Mouse (Mus musculus): ENCODE data around the gene Sspn. TPM values are rescaled to one million over a fixed set of nuclear protein-coding genes. Genes with fewer than 3 reads are reported as not detected.

The Sspn gene
- polyA plus RNA-seq, 1 experiment from 2014 or later = 3.6 TPM

DNA sequence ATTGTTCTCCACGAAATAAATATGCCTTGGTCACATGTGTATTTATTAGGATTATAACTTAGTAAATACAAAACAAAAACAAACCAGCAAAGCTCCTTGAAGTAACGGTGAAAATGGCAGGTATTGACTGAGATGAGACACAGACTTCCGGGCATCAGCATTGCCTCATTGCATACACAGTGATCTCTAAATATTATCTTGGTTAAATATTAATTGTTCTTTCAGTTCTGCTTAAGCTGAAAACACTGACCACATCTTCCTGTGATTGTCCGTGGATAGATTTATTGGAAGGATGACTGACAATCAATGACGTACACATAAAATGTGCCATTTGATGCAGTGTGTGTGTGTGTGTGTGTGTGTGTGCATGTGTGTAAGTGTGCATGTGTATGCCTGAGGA lies 13.2 kb upstream of the Sspn start:
- Histone ChIP-seq H3K4me2 (replicated peaks; ENCODE audit: low read depth) (no peak overlapping the region), H3K27me3 (replicated peaks; ENCODE audit: control insufficient read depth, insufficient read depth, low read length) (no peaks in the 10 kb centered on the region), H3K4me1 (replicated peaks; ENCODE audit: control insufficient read depth, insufficient read depth, low read length) (no peaks in the 10 kb centered on the region), H3K4me3 (ENCODE audit: low read depth, low read length) (no peak overlapping the region), H3K36me3 (ENCODE audit: control insufficient read depth, insufficient read depth) (no peaks in the 10 kb centered on the region), H3K9ac (ENCODE audit: low read depth, low read length) (no peak overlapping the region), H3K9me3 (ENCODE audit: control insufficient read depth) (no peaks in the 10 kb centered on the region), H3K27ac (ENCODE audit: low read depth, low read length) (no peak overlapping the region)
- TF ChIP-seq CTCF (IDR thresholded peaks at IDR 0.05; ENCODE audit: low read depth) = no peak
- WGBS = 46% methylated on average over 5 of the region's 5 CpGs
- ATAC-seq = no peak

DNA sequence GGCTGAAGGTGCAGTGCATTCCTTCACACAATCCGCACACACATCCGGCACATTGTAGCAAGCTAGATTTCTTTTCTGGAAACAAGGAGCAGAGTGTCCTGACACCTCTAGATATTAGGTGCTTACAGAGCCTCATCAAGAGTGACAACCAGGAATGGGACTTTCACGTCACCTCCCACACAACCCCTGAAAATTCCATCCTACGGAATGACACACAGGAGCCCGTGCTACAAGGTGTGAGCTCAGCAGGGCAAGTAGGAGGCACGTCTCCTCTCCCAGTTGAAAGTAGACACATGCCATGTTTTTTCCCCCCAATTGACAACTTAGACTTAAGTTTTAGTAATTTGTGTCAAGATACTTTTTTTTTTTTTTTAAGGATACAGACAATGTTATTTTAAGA lies 7.8 kb upstream of the Sspn start:
- Histone ChIP-seq H3K9me3 (ENCODE audit: control insufficient read depth) (no peaks in the 10 kb centered on the region), H3K4me1 (replicated peaks; ENCODE audit: control insufficient read depth, insufficient read depth, low read length) (no peaks in the 10 kb centered on the region), H3K36me3 (ENCODE audit: control insufficient read depth, insufficient read depth) (no peaks in the 10 kb centered on the region), H3K9ac (ENCODE audit: low read depth, low read length) (no peak overlapping the region), H3K4me2 (replicated peaks; ENCODE audit: low read depth) (no peak overlapping the region), H3K4me3 (ENCODE audit: low read depth, low read length) (no peak overlapping the region), H3K27me3 (replicated peaks; ENCODE audit: control insufficient read depth, insufficient read depth, low read length) (no peaks in the 10 kb centered on the region), H3K27ac (ENCODE audit: low read depth, low read length) (no peak overlapping the region)
- no peak for TF ChIP-seq CTCF (IDR thresholded peaks at IDR 0.05; ENCODE audit: low read depth)
- ATAC-seq = no peak
- WGBS = 85% methylated on average over 6 of the region's 6 CpGs

DNA sequence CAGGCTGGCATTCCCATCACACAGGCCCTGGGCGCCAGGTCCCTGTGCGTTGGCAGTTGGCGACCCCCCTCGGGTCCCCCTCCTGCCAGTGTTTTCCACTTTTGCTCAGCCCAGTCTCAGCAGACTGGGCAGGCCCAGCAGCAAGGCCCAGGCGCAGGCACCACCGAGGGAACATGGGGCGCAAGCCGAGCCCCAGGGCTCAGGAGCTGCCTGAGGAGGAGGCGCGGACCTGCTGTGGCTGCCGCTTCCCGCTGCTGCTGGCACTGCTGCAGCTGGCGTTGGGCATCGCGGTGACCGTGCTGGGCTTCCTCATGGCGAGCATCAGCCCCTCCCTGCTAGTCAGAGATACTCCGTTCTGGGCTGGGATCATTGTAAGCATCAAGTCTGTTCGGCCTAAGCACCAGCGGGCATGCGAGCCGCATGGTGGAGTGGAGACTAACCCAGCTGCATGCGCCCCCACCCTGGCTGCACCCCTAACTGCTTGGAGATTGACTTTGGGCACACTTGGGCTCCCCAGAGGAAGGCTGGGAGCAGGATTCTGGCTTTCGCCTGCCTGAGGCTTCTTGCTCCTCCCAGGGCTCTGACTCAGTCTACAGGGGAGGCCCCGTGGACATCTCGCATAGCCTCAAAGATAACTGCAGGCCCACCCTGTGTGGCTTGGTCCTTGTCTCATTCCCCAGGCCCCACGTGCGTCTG lies 2.7 kb downstream of the Sspn start:
- H3K4me1 ChIP-seq (replicated peaks; ENCODE audit: control insufficient read depth, insufficient read depth, low read length) = no peaks in the 10 kb centered on the region
- WGBS = 13% methylated on average over 27 of the region's 28 CpGs
- no peak for TF ChIP-seq CTCF (IDR thresholded peaks at IDR 0.05; ENCODE audit: low read depth)
- H3K9me3 ChIP-seq (ENCODE audit: control insufficient read depth) = no peaks in the 10 kb centered on the region
- ATAC-seq = peak; percentile 36
- H3K36me3 ChIP-seq (ENCODE audit: control insufficient read depth, insufficient read depth) = no peaks in the 10 kb centered on the region
- 0 out of 2 replicates have a peak overlapping the region, but pooled peaks have one; percentile 23 for H3K27ac ChIP-seq (ENCODE audit: low read depth, low read length)
- H3K9ac ChIP-seq (ENCODE audit: low read depth, low read length) = peak overlapping the region; percentile 55
- peak overlapping the region; percentile 61 for H3K4me2 ChIP-seq (replicated peaks; ENCODE audit: low read depth)
- H3K27me3 ChIP-seq (replicated peaks; ENCODE audit: control insufficient read depth, insufficient read depth, low read length) = no peaks in the 10 kb centered on the region
- H3K4me3 ChIP-seq (ENCODE audit: low read depth, low read length) = peak overlapping the region; percentile 31

DNA sequence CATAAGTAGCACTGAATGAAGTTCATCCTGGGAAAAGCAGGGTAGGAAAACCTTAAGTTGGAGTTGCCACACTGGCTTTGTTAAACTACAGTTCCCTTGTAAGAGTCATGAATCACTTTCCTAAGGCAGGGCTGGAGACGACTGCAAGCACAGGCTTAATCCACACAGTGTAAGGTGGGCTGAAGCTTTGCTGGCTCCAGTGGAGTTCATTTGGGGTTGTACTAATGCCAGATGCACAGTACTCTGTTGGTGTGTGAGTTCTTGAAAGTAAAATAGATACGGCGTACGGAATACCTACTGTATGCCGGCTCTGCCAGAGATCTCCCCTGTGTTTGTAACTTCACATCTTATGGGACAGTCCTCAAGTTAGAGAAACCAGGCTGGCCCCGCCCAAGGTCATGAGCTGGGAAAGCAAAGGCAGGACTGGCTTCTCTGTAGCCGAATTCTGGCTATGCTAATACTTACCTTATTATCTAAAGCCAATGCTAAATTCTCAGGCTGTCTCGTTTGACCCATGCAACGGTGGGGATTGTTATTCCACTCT lies 3.3 kb downstream of the Sspn start:
- Histone ChIP-seq H3K4me1 (replicated peaks; ENCODE audit: control insufficient read depth, insufficient read depth, low read length) (no peaks in the 10 kb centered on the region), H3K36me3 (ENCODE audit: control insufficient read depth, insufficient read depth) (no peaks in the 10 kb centered on the region), H3K27ac (ENCODE audit: low read depth, low read length) (0 out of 2 replicates have a peak overlapping the region, but pooled peaks have one; percentile 23), H3K27me3 (replicated peaks; ENCODE audit: control insufficient read depth, insufficient read depth, low read length) (no peaks in the 10 kb centered on the region), H3K4me2 (replicated peaks; ENCODE audit: low read depth) (peak overlapping the region; percentile 61; the same call in 1 of the 2 replicates), H3K9me3 (ENCODE audit: control insufficient read depth) (no peaks in the 10 kb centered on the region), H3K4me3 (ENCODE audit: low read depth, low read length) (no peak overlapping the region), H3K9ac (ENCODE audit: low read depth, low read length) (peak overlapping the region; percentile 55; the same call in 1 of the 2 replicates)
- TF ChIP-seq CTCF (IDR thresholded peaks at IDR 0.05; ENCODE audit: low read depth) = no peak
- WGBS = 63% methylated on average over 9 of the region's 9 CpGs
- no peak for ATAC-seq

DNA sequence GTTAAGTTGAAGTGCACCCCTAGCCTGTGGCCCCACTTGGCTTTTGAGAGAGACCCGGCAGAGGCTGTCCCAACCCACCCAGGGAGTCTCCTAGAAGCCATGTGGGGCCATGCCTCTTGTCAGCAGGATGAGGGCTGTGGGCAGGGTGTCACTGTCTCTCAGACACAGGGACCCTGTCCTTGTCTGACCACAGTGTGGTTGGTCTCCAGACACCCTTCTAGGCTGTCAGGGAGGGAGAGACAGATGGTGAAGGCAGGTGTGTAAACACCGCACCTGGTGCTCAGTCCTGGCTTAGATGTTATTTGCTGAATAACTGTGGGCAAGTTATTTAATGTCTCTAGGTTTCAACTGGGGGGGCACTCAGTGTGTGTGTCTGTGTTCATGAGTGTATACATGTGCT lies 4.5 kb downstream of the Sspn start:
- Histone ChIP-seq H3K27me3 (replicated peaks; ENCODE audit: control insufficient read depth, insufficient read depth, low read length) (no peaks in the 10 kb centered on the region), H3K9ac (ENCODE audit: low read depth, low read length) (no peak overlapping the region), H3K36me3 (ENCODE audit: control insufficient read depth, insufficient read depth) (no peaks in the 10 kb centered on the region), H3K4me2 (replicated peaks; ENCODE audit: low read depth) (no peak overlapping the region), H3K4me1 (replicated peaks; ENCODE audit: control insufficient read depth, insufficient read depth, low read length) (no peaks in the 10 kb centered on the region), H3K4me3 (ENCODE audit: low read depth, low read length) (no peak overlapping the region), H3K27ac (ENCODE audit: low read depth, low read length) (no peak overlapping the region), H3K9me3 (ENCODE audit: control insufficient read depth) (no peaks in the 10 kb centered on the region)
- TF ChIP-seq CTCF (IDR thresholded peaks at IDR 0.05; ENCODE audit: low read depth) = no peak
- WGBS = 76% methylated on average over 2 of the region's 2 CpGs
- no peak for ATAC-seq

DNA sequence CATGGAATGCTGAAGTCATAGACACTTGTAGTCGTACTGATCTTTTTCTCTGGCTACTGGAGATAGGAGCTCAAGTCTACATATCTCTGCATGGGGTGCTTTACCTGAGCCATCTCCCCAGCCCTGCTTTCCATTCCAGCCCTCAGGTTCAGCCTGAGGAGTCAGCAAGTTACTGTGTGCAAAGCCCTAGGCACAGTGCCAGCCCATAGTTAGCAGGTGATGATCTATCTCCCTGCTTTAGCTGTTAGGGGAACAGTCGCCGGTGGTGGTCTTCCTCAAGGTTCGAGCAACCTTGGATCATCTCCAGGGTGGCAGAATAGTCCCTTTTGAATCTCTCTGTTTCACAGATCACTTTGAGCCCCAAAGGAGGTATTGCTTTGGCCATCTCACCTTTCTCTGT lies 5.1 kb downstream of the Sspn start:
- Histone ChIP-seq H3K4me1 (replicated peaks; ENCODE audit: control insufficient read depth, insufficient read depth, low read length) (no peaks in the 10 kb centered on the region), H3K27me3 (replicated peaks; ENCODE audit: control insufficient read depth, insufficient read depth, low read length) (no peaks in the 10 kb centered on the region), H3K36me3 (ENCODE audit: control insufficient read depth, insufficient read depth) (no peaks in the 10 kb centered on the region), H3K4me2 (replicated peaks; ENCODE audit: low read depth) (no peak overlapping the region), H3K4me3 (ENCODE audit: low read depth, low read length) (no peak overlapping the region), H3K9ac (ENCODE audit: low read depth, low read length) (no peak overlapping the region), H3K27ac (ENCODE audit: low read depth, low read length) (no peak overlapping the region), H3K9me3 (ENCODE audit: control insufficient read depth) (no peaks in the 10 kb centered on the region)
- 91% methylated on average over 4 of the region's 4 CpGs for WGBS
- ATAC-seq = no peak
- no peak for TF ChIP-seq CTCF (IDR thresholded peaks at IDR 0.05; ENCODE audit: low read depth)

All from intestine, postnatal 0 days (tissue).